Mouse (Mus musculus) midbrain, embryonic 12.5 days (tissue): ENCODE data around the gene C5ar2. TPM values are rescaled to one million over a fixed set of nuclear protein-coding genes. Genes with fewer than 3 reads are reported as not detected.

Experiments
- ATAC-seq: fragments of 200-750 bp; cut with Nextera tagmentation; 2 replicates; pipeline ENCODE4 v1.8.0; 2017; ENCODE audit warnings: low read depth, moderate TSS enrichment, moderate library complexity; ENCODE audit not compliant: low FRiP score
- H3K27ac ChIP-seq: fragments of 300-500 bp; sonication (generic); replicated peaks from 2 replicates; pipeline ENCODE4 v1.5.1; 2016; ENCODE audit warnings: mild to moderate bottlenecking
- H3K27me3 ChIP-seq: fragments of 300-500 bp; sonication (generic); 2 replicates; pipeline ENCODE4 v1.6.1; 2016; ENCODE audit warnings: mild to moderate bottlenecking
- H3K36me3 ChIP-seq: fragments of 300-500 bp; sonication (generic); 2 replicates; pipeline ENCODE4 v1.6.1; 2016
- H3K4me1 ChIP-seq: fragments of 300-500 bp; sonication (generic); 2 replicates; pipeline ENCODE4 v1.6.1; 2016
- H3K4me2 ChIP-seq: fragments of 300-500 bp; sonication (generic); replicated peaks from 2 replicates; pipeline ENCODE4 v1.6.1; 2016; ENCODE audit warnings: mild to moderate bottlenecking, moderate library complexity
- H3K4me3 ChIP-seq: fragments of 300-500 bp; sonication (generic); 2 replicates; pipeline ENCODE4 v1.5.1; 2016; ENCODE audit warnings: mild to moderate bottlenecking
- H3K9ac ChIP-seq: fragments of 300-500 bp; sonication (generic); replicated peaks from 2 replicates; pipeline ENCODE4 v1.6.1; 2016; ENCODE audit warnings: mild to moderate bottlenecking, moderate library complexity
- H3K9me3 ChIP-seq: fragments of 300-500 bp; sonication (generic); 2 replicates; pipeline ENCODE4 v1.6.1; 2016; ENCODE audit warnings: mild to moderate bottlenecking
- WGBS: fragments of 180-500 bp; shearing (Covaris S2); methylation state at CpG from one replicate; pipeline ENCODE4 v1.1.7; 2016; 5-methylcytosine and 5-hydroxymethylcytosine counted together
- polyA plus RNA-seq: library from polyadenylated mRNA; unstranded; fragments of >200 nt; fragmentation: Nextera tagmentation; extraction: Ambion mirVana; gene quantifications from 2 replicates; pipeline ENCODE4 v1.2.1, GENCODE M21; 2016

The C5ar2 gene
- polyA plus RNA-seq, 1 experiment from 2014 or later = 0.11 TPM

DNA sequence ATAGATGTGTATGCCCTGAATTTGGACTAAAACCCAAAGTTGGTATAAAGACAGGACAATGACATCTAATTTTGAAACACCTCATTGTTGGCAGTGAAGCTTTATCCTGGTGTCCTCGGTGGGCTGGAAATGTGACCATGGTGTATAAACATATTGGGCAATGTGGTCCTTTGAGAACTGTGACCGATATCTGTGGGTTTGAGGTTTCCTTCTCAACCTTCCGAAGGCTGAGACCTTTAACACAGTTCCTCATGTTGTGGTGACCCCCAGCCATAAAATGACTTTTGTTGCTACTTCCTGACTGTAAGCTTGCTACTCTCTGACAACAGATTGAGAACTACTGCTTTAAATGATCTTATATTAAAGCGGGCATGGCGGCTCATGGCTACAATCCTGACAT, 6.7 kb upstream of the C5ar2 start:
- Histone ChIP-seq H3K27me3 (no peaks in the 10 kb centered on the region), H3K4me2 (no peak overlapping the region), H3K4me3 (no peak overlapping the region), H3K9me3 (no peaks in the 10 kb centered on the region), H3K36me3 (no peaks in the 10 kb centered on the region), H3K9ac (no peak overlapping the region), H3K4me1 (no peaks in the 10 kb centered on the region), H3K27ac (no peak overlapping the region)
- WGBS = 85% methylated on average over 5 of the region's 5 CpGs
- ATAC-seq = no peak

- H3K4me2 ChIP-seq = no peak overlapping the region
- no peaks in the 10 kb centered on the region for H3K9me3 ChIP-seq
- no peaks in the 10 kb centered on the region for H3K27me3 ChIP-seq
- no peak overlapping the region for H3K27ac ChIP-seq
- no peaks in the 10 kb centered on the region for H3K36me3 ChIP-seq
- H3K4me1 ChIP-seq = no peaks in the 10 kb centered on the region
- no peak for ATAC-seq
- WGBS = 70% methylated on average over 1 of the region's 4 CpGs
- H3K9ac ChIP-seq = no peak overlapping the region
- no peak overlapping the region for H3K4me3 ChIP-seq
Measured at GRCm38 (mm10) chr7:16245958-16246357, 2.0 kb upstream of the C5ar2 start.

GRCm38 (mm10) chr7:16242198-16242597, 1.8 kb downstream of the C5ar2 start:
- H3K27me3 ChIP-seq = no peaks in the 10 kb centered on the region
- no peak overlapping the region for H3K27ac ChIP-seq
- 86% methylated on average over 6 of the region's 6 CpGs for WGBS
- no peak overlapping the region for H3K4me2 ChIP-seq
- H3K9ac ChIP-seq = no peak overlapping the region
- ATAC-seq = no peak
- no peaks in the 10 kb centered on the region for H3K36me3 ChIP-seq
- H3K4me3 ChIP-seq = no peak overlapping the region
- no peaks in the 10 kb centered on the region for H3K4me1 ChIP-seq
- no peaks in the 10 kb centered on the region for H3K9me3 ChIP-seq

GRCm38 (mm10) chr7:16241787-16242186, 2.2 kb downstream of the C5ar2 start:
- Histone ChIP-seq H3K9ac (no peak overlapping the region), H3K27me3 (no peaks in the 10 kb centered on the region), H3K4me2 (no peak overlapping the region), H3K27ac (no peak overlapping the region), H3K4me3 (no peak overlapping the region), H3K4me1 (no peaks in the 10 kb centered on the region), H3K9me3 (no peaks in the 10 kb centered on the region), H3K36me3 (no peaks in the 10 kb centered on the region)
- WGBS = 67% methylated on average over 11 of the region's 11 CpGs
- no peak for ATAC-seq

DNA sequence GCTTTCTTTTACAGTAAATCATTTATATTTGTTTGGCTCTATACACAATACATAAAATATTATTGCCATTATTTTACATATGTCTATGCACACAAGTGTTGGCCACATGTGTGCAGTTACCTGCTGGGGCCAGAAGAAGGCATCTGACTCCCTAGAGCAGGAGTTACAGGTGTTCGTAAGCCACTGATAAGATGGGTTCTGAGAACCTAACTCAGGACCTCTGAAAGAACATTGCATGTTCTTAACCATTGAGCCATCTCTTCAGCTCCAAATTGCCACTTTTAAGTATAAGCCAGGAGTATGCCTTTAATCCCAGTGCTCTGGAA, 3.0 kb downstream of the C5ar2 start:
- no peaks in the 10 kb centered on the region for H3K4me1 ChIP-seq
- no peaks in the 10 kb centered on the region for H3K36me3 ChIP-seq
- no peak overlapping the region for H3K27ac ChIP-seq
- no peaks in the 10 kb centered on the region for H3K9me3 ChIP-seq
- H3K4me3 ChIP-seq = no peak overlapping the region
- no peak overlapping the region for H3K4me2 ChIP-seq
- no peaks in the 10 kb centered on the region for H3K27me3 ChIP-seq
- no peak overlapping the region for H3K9ac ChIP-seq
- no peak for ATAC-seq
- 94% methylated on average over 1 of the region's 1 CpGs for WGBS

DNA sequence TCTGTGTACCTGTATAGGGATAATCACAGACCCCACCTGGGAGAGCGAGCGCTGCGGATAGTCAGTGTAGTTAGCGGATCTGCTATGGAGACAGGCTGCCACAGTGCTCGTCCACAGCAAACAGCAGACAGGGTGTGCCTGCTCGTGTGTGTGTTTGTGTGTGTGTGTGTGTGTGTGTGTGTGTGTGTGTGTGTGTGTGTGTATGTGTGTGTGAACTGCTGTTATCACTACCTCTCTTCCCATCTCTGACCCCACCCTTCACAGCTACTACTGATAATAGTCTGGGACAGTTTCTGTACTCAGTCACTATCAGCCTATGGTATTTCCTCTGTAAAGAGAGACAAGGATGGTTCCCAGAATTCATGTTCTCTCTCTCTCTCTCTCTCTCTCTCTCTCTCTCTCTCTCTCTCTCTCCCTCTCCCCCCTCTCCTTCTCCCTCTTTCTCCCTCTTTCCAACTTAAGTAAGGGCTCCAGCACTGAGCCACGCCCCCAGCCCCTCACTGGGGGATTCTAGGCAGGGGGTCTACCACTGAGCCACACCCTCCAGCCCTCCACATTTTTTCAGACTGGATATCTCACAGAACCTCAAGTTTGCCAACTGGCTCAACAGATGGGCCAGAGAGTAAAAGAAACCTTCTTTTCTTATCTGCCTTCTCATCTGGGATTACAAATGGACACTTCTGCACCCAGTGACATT, 3.5 kb downstream of the C5ar2 start:
- no peaks in the 10 kb centered on the region for H3K36me3 ChIP-seq
- no peak overlapping the region for H3K4me3 ChIP-seq
- H3K9ac ChIP-seq = no peak overlapping the region
- no peak for ATAC-seq
- H3K4me2 ChIP-seq = no peak overlapping the region
- H3K27me3 ChIP-seq = no peaks in the 10 kb centered on the region
- no peaks in the 10 kb centered on the region for H3K4me1 ChIP-seq
- H3K27ac ChIP-seq = no peak overlapping the region
- H3K9me3 ChIP-seq = no peaks in the 10 kb centered on the region
- WGBS = 83% methylated on average over 7 of the region's 7 CpGs

GRCm38 (mm10) chr7:16239554-16239997, 4.4 kb downstream of the C5ar2 start:
- no peaks in the 10 kb centered on the region for H3K9me3 ChIP-seq
- no peak for ATAC-seq
- H3K4me1 ChIP-seq = no peaks in the 10 kb centered on the region
- H3K9ac ChIP-seq = no peak overlapping the region
- 67% methylated on average over 9 of the region's 9 CpGs for WGBS
- no peaks in the 10 kb centered on the region for H3K27me3 ChIP-seq
- H3K27ac ChIP-seq = no peak overlapping the region
- no peaks in the 10 kb centered on the region for H3K36me3 ChIP-seq
- no peak overlapping the region for H3K4me3 ChIP-seq
- H3K4me2 ChIP-seq = no peak overlapping the region

- H3K4me1 ChIP-seq = no peaks in the 10 kb centered on the region
- no peak overlapping the region for H3K4me3 ChIP-seq
- H3K27me3 ChIP-seq = no peaks in the 10 kb centered on the region
- H3K4me2 ChIP-seq = no peak overlapping the region
- H3K9ac ChIP-seq = no peak overlapping the region
- no peaks in the 10 kb centered on the region for H3K36me3 ChIP-seq
- WGBS = 58% methylated on average over 5 of the region's 5 CpGs
- no peak overlapping the region for H3K27ac ChIP-seq
- peaks cover 6% of the 10 kb centered on the region for H3K9me3 ChIP-seq
- no peak for ATAC-seq
Measured at GRCm38 (mm10) chr7:16229869-16230268, 14.1 kb downstream of the C5ar2 start.

DNA sequence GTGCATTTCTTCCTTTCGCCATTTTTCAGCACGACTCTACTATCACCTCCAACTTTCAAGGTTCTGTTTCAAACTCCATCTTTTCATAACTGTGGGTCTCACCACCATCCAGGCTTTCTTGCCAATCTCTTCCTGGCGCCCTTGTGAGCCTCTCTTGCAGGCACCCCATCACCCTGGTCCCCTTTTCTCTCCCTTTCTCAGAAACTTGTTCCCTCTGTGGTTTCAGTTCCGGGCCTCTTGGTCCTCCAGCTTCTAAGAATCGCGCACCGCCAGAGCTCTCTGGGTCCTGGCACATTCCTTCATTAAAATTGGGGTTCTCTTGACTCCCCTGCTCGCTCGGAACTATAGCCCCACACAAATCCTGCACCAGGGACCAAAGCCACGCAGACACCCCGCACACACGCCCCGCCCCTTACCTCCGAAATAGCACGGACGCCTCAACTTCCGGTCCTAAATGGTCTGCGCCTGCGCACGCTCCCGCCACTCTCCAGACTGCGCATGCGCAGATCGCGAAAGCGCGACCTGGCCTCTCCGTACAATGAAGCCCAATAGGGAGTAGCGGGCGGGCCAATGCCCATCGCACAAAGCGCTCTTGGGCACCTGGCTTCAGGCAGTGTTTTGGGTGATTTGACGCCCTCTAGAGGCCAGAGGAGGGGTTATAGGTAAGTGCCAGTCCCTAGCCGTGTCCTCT, 22.2 kb downstream of the C5ar2 start, which contains the start of gene Dhx34:
Dhx34 (minus strand) TSS at position 456 of the 691 bp plus-strand sequence.
- ATAC-seq = peak; percentile 95

DNA sequence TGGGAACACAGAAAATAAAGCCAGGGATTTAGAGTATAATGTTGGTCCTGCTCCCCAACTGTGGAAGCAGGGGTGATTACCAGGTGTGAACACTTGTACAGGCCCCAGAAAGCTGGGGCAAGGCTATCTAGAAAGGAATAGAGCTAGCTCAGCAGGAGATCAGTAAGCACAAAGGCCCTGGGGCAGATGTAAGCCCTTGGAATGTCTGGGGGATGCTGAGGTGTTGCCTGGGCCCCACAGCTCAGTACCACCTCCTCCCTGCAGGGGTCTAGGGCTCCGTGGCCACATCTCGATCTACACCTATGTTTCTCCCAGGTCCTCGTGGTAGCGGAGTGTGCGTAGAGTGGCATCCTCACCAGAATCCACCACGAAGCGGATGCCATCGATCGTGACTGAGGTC, 30.0 kb downstream of the C5ar2 start:
- Histone ChIP-seq H3K4me1 (no peaks in the 10 kb centered on the region), H3K9ac (no peak overlapping the region), H3K27me3 (no peaks in the 10 kb centered on the region), H3K27ac (no peak overlapping the region), H3K4me2 (no peak overlapping the region), H3K36me3 (peaks cover 93% of the 10 kb centered on the region), H3K4me3 (no peak overlapping the region), H3K9me3 (no peaks in the 10 kb centered on the region)
- WGBS = 92% methylated on average over 9 of the region's 9 CpGs
- no peak for ATAC-seq

More for the DNA sequence above, 22.2 kb downstream of the C5ar2 start, which contains the start of gene Dhx34:
- no peaks in the 10 kb centered on the region for H3K27me3 ChIP-seq
- H3K9me3 ChIP-seq = no peaks in the 10 kb centered on the region
- peak within 1 kb of the TSS; percentile 80 for H3K9ac ChIP-seq
- 1% methylated on average over 34 of the region's 34 CpGs for WGBS
- peaks cover 11% of the 10 kb centered on the region for H3K4me1 ChIP-seq
- peak within 1 kb of the TSS; percentile 73 for H3K27ac ChIP-seq
- H3K36me3 ChIP-seq = peaks cover 19% of the 10 kb centered on the region
- H3K4me2 ChIP-seq = peak within 1 kb of the TSS; percentile 73
- peak within 1 kb of the TSS; percentile 72 for H3K4me3 ChIP-seq

DNA sequence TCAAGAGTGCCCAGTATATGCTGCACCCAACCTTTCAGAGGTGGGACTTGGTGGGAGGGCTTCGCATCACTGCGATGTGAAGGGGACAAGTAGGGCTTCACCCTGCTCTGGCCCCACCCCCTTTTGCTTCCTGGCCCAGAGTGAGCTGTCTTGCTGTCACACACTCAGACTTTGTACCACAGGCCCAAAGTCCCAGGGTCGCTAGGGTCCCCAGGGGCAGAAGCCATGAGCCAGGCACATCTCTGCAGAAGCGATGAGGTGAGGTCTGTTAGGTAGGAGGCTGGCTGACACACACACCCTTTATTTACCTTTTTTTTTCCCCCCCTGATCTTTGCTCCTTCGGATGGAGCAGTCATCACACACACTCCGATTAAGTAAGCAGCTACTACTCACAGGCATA, 30.8 kb downstream of the C5ar2 start:
- Histone ChIP-seq H3K4me1 (no peaks in the 10 kb centered on the region), H3K4me3 (no peak overlapping the region), H3K9ac (no peak overlapping the region), H3K4me2 (no peak overlapping the region), H3K36me3 (peaks cover 93% of the 10 kb centered on the region), H3K9me3 (no peaks in the 10 kb centered on the region), H3K27ac (no peak overlapping the region), H3K27me3 (no peaks in the 10 kb centered on the region)
- WGBS = 90% methylated on average over 6 of the region's 6 CpGs
- ATAC-seq = no peak

- Histone ChIP-seq H3K9ac (no peak overlapping the region), H3K4me1 (no peaks in the 10 kb centered on the region), H3K27me3 (no peaks in the 10 kb centered on the region), H3K4me2 (no peak overlapping the region), H3K9me3 (no peaks in the 10 kb centered on the region), H3K36me3 (peaks cover 88% of the 10 kb centered on the region), H3K27ac (no peak overlapping the region), H3K4me3 (no peak overlapping the region)
- WGBS = 81% methylated on average over 12 of the region's 12 CpGs
- no peak for ATAC-seq
Measured at GRCm38 (mm10) chr7:16210862-16211365, 33.0 kb downstream of the C5ar2 start.
